Mouse (Mus musculus) embryonic facial prominence, embryonic 15.5 days (tissue): ENCODE data around the gene Slc1a1. TPM values are rescaled to one million over a fixed set of nuclear protein-coding genes. Genes with fewer than 3 reads are reported as not detected.

Source experiments
- ATAC-seq: fragments of 200-750 bp; cut with Nextera tagmentation; 2 replicates; pipeline ENCODE4 v1.8.0; 2017; ENCODE audit warnings: low read depth, moderate TSS enrichment; ENCODE audit not compliant: insufficient number of reproducible peaks, low FRiP score, low TSS enrichment
- H3K27ac ChIP-seq: fragments of 300-500 bp; sonication (generic); replicated peaks from 2 replicates; pipeline ENCODE4 v1.5.1; 2015; ENCODE audit warnings: mild to moderate bottlenecking, inconsistent platforms
- H3K27me3 ChIP-seq: fragments of 300-500 bp; sonication (generic); 2 replicates; pipeline ENCODE4 v1.6.1; 2015; ENCODE audit warnings: inconsistent platforms
- H3K36me3 ChIP-seq: fragments of 300-500 bp; sonication (generic); 2 replicates; pipeline ENCODE4 v1.6.1; 2015; ENCODE audit warnings: mild to moderate bottlenecking, inconsistent platforms
- H3K4me1 ChIP-seq: fragments of 300-500 bp; sonication (generic); 2 replicates; pipeline ENCODE4 v1.6.1; 2015; ENCODE audit warnings: inconsistent platforms
- H3K4me2 ChIP-seq: fragments of 300-500 bp; sonication (generic); replicated peaks from 2 replicates; pipeline ENCODE4 v1.6.1; 2015; ENCODE audit warnings: mild to moderate bottlenecking, inconsistent platforms
- H3K4me3 ChIP-seq: fragments of 300-500 bp; sonication (generic); replicated peaks from 2 replicates; pipeline ENCODE4 v1.5.1; 2015; ENCODE audit warnings: mild to moderate bottlenecking, inconsistent platforms
- H3K9ac ChIP-seq: fragments of 300-500 bp; sonication (generic); 2 replicates; pipeline ENCODE4 v1.6.1; 2015; ENCODE audit warnings: inconsistent platforms
- H3K9me3 ChIP-seq: fragments of 300-500 bp; sonication (generic); replicated peaks from 2 replicates; pipeline ENCODE4 v1.6.1; 2016; ENCODE audit warnings: inconsistent platforms
- WGBS: fragments of 180-500 bp; shearing (Covaris S2); methylation state at CpG from one replicate; pipeline ENCODE4 v1.1.7; 2015; 5-methylcytosine and 5-hydroxymethylcytosine counted together
- polyA plus RNA-seq: library from polyadenylated mRNA; unstranded; fragments of >200 nt; fragmentation: Nextera tagmentation; extraction: Ambion mirVana; gene quantifications from 2 replicates; pipeline ENCODE4 v1.2.1, GENCODE M21; 2015

Slc1a1 gene
- polyA plus RNA-seq, 1 experiment from 2014 or later, result 2.1 TPM

- no peaks in the 10 kb centered on the region for H3K27me3 ChIP-seq
- no peak for ATAC-seq
- 73% methylated on average over 1 of the region's 1 CpGs for WGBS
Measured at GRCm38 (mm10) chr19:28854831-28855230, 20.0 kb downstream of the Slc1a1 start.

GRCm38 (mm10) chr19:28860246-28860645, 25.4 kb downstream of the Slc1a1 start:
- Histone ChIP-seq H3K9me3 (no peaks in the 10 kb centered on the region), H3K27me3 (no peaks in the 10 kb centered on the region), H3K27ac (no peak overlapping the region), H3K4me3 (no peak overlapping the region), H3K9ac (no peak overlapping the region), H3K36me3 (no peaks in the 10 kb centered on the region), H3K4me2 (no peak overlapping the region), H3K4me1 (no peaks in the 10 kb centered on the region)
- ATAC-seq, result no peak
- 87% methylated on average over 2 of the region's 2 CpGs for whole genome bisulfite sequencing

More at GRCm38 (mm10) chr19:28854831-28855230, 20.0 kb downstream of the Slc1a1 start:
- Histone ChIP-seq H3K36me3 (no peaks in the 10 kb centered on the region), H3K9ac (no peak overlapping the region), H3K27ac (no peak overlapping the region), H3K4me2 (no peak overlapping the region), H3K4me1 (no peaks in the 10 kb centered on the region), H3K4me3 (no peak overlapping the region), H3K9me3 (no peaks in the 10 kb centered on the region)

- H3K27ac ChIP-seq, result no peak overlapping the region
- H3K4me1 ChIP-seq, result no peaks in the 10 kb centered on the region
- no peak overlapping the region for H3K9ac ChIP-seq
- ATAC-seq, result no peak
- WGBS, result 86% methylated on average over 10 of the region's 10 CpGs
- H3K27me3 ChIP-seq, result no peaks in the 10 kb centered on the region
- no peak overlapping the region for H3K4me3 ChIP-seq
- no peak overlapping the region for H3K4me2 ChIP-seq
- H3K9me3 ChIP-seq, result no peaks in the 10 kb centered on the region
- no peaks in the 10 kb centered on the region for H3K36me3 ChIP-seq
Measured at GRCm38 (mm10) chr19:28863626-28864025, 28.8 kb downstream of the Slc1a1 start.

GRCm38 (mm10) chr19:28864981-28865380, 30.1 kb downstream of the Slc1a1 start:
- no peaks in the 10 kb centered on the region for H3K27me3 ChIP-seq
- no peak overlapping the region for H3K4me2 ChIP-seq
- no peaks in the 10 kb centered on the region for H3K9me3 ChIP-seq
- H3K4me3 ChIP-seq, result no peak overlapping the region
- no peak for ATAC-seq
- no peak overlapping the region for H3K27ac ChIP-seq
- 38% methylated on average over 6 of the region's 6 CpGs for WGBS
- no peaks in the 10 kb centered on the region for H3K36me3 ChIP-seq
- H3K9ac ChIP-seq, result no peak overlapping the region
- H3K4me1 ChIP-seq, result no peaks in the 10 kb centered on the region

GRCm38 (mm10) chr19:28865501-28865900, 30.7 kb downstream of the Slc1a1 start:
- ATAC-seq, result no peak
- Histone ChIP-seq H3K36me3 (no peaks in the 10 kb centered on the region), H3K27ac (no peak overlapping the region), H3K4me2 (no peak overlapping the region), H3K27me3 (no peaks in the 10 kb centered on the region), H3K9ac (no peak overlapping the region), H3K4me3 (no peak overlapping the region), H3K9me3 (no peaks in the 10 kb centered on the region), H3K4me1 (no peaks in the 10 kb centered on the region)
- WGBS, result 69% methylated on average over 1 of the region's 1 CpGs

- no peak overlapping the region for H3K9ac ChIP-seq
- WGBS, result 84% methylated on average over 6 of the region's 6 CpGs
- H3K4me3 ChIP-seq, result no peak overlapping the region
- no peak overlapping the region for H3K4me2 ChIP-seq
- H3K9me3 ChIP-seq, result no peaks in the 10 kb centered on the region
- H3K27me3 ChIP-seq, result no peaks in the 10 kb centered on the region
- H3K27ac ChIP-seq, result no peak overlapping the region
- no peak for ATAC-seq
- no peaks in the 10 kb centered on the region for H3K36me3 ChIP-seq
- H3K4me1 ChIP-seq, result no peaks in the 10 kb centered on the region
Measured at GRCm38 (mm10) chr19:28869251-28869855, 34.5 kb downstream of the Slc1a1 start.

- H3K4me2 ChIP-seq, result no peak overlapping the region
- no peaks in the 10 kb centered on the region for H3K36me3 ChIP-seq
- WGBS, result 51% methylated on average over 2 of the region's 2 CpGs
- H3K27me3 ChIP-seq, result no peaks in the 10 kb centered on the region
- no peak for ATAC-seq
- no peak overlapping the region for H3K9ac ChIP-seq
- no peak overlapping the region for H3K4me3 ChIP-seq
- H3K27ac ChIP-seq, result no peak overlapping the region
- H3K9me3 ChIP-seq, result no peaks in the 10 kb centered on the region
- no peaks in the 10 kb centered on the region for H3K4me1 ChIP-seq
Measured at GRCm38 (mm10) chr19:28870351-28870750, 35.5 kb downstream of the Slc1a1 start.

- WGBS, result 75% methylated on average over 2 of the region's 2 CpGs
- no peak overlapping the region for H3K4me2 ChIP-seq
- H3K4me3 ChIP-seq, result no peak overlapping the region
- H3K4me1 ChIP-seq, result no peaks in the 10 kb centered on the region
- H3K36me3 ChIP-seq, result no peaks in the 10 kb centered on the region
- no peaks in the 10 kb centered on the region for H3K9me3 ChIP-seq
- no peak overlapping the region for H3K9ac ChIP-seq
- no peaks in the 10 kb centered on the region for H3K27me3 ChIP-seq
- no peak for ATAC-seq
- H3K27ac ChIP-seq, result no peak overlapping the region
Measured at GRCm38 (mm10) chr19:28879476-28879875, 44.6 kb downstream of the Slc1a1 start.

GRCm38 (mm10) chr19:28883126-28883525, 48.3 kb downstream of the Slc1a1 start:
- Histone ChIP-seq H3K9ac (no peak overlapping the region), H3K36me3 (no peaks in the 10 kb centered on the region), H3K4me1 (no peaks in the 10 kb centered on the region), H3K9me3 (no peaks in the 10 kb centered on the region), H3K4me2 (no peak overlapping the region), H3K27me3 (no peaks in the 10 kb centered on the region), H3K4me3 (no peak overlapping the region), H3K27ac (no peak overlapping the region)
- 57% methylated on average over 1 of the region's 1 CpGs for WGBS
- no peak for ATAC-seq

- ATAC-seq, result no peak
- H3K27ac ChIP-seq, result no peak overlapping the region
- H3K4me2 ChIP-seq, result no peak overlapping the region
- no peak overlapping the region for H3K9ac ChIP-seq
- 49% methylated on average over 1 of the region's 1 CpGs for WGBS
- H3K9me3 ChIP-seq, result no peaks in the 10 kb centered on the region
- H3K27me3 ChIP-seq, result no peaks in the 10 kb centered on the region
- H3K36me3 ChIP-seq, result no peaks in the 10 kb centered on the region
- H3K4me3 ChIP-seq, result no peak overlapping the region
- H3K4me1 ChIP-seq, result no peaks in the 10 kb centered on the region
Measured at GRCm38 (mm10) chr19:28888496-28888895, 53.6 kb downstream of the Slc1a1 start.

GRCm38 (mm10) chr19:28889251-28889650, 54.4 kb downstream of the Slc1a1 start:
- Histone ChIP-seq H3K4me1 (no peaks in the 10 kb centered on the region), H3K4me2 (no peak overlapping the region), H3K9ac (no peak overlapping the region), H3K27ac (no peak overlapping the region), H3K27me3 (no peaks in the 10 kb centered on the region), H3K9me3 (no peaks in the 10 kb centered on the region), H3K4me3 (no peak overlapping the region), H3K36me3 (no peaks in the 10 kb centered on the region)
- WGBS, result 60% methylated on average over 2 of the region's 3 CpGs
- ATAC-seq, result no peak

- Histone ChIP-seq H3K27me3 (no peaks in the 10 kb centered on the region), H3K9me3 (no peaks in the 10 kb centered on the region), H3K4me3 (no peak overlapping the region), H3K36me3 (no peaks in the 10 kb centered on the region), H3K27ac (no peak overlapping the region), H3K4me2 (no peak overlapping the region), H3K4me1 (no peaks in the 10 kb centered on the region), H3K9ac (no peak overlapping the region)
- 71% methylated on average over 5 of the region's 5 CpGs for WGBS
- no peak for ATAC-seq
Measured at GRCm38 (mm10) chr19:28891238-28891637, 56.4 kb downstream of the Slc1a1 start.
